In the genomic region with DNA sequence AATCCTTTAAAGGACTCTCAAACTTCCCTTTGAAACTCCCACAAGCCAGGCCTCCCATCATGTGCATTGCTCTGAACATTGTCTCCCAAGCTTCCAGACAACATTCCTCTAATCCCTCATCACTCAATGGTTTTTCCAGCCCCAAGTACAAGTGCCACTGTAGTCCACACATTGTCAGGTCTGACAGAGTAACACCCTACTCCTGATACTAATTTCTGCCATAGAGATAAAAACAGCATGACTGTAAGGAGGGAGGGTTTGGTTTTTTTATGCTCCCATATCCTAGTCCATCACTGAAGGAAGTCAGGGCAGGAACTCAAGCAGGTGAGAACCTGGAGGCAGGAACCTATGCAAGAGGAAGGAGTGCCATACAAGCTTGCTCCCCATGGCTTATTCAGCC, we compare ENCODE assay signal across 21 mouse cellular contexts. TPM values are rescaled to one million over a fixed set of nuclear protein-coding genes. Genes with fewer than 3 reads are reported as not detected.
A peak's percentile ranks its signal among the peaks of the same experiment; 100 is the strongest.
DNase-seq lines count a peak whose midpoint lies in the region; ATAC-seq and TF ChIP-seq lines count a peak whose summit lies in the region.
"Had no signal": no experiment of that assay in that cellular context is flagged by ENCODE, and none has a peak within 500 bp of the region (broad histone marks: within the 10 kb centered on the region; RNA-seq: fewer than 3 reads in every experiment).

No protein-coding gene starts in this region.

- DNase-seq in heart, adult 11 months, result peak; percentile 41
- DNase-seq in heart, postnatal 10 days, result no peak
- DNase-seq in liver, embryonic 13.5 days, result no peak
- DNase-seq in liver, postnatal 0 days, result no peak
- DNase-seq in spleen, postnatal 4 days (ENCODE audit: low spot score in 2 of 2), result no peak
- no peak for DNase-seq in gastrocnemius, adult 8-10 months (ENCODE audit: low spot score in 2 of 2)
- DNase-seq: adrenal gland, adult 2 months; adrenal gland, postnatal 25 days; B cell, adult 2 months; cerebellum, adult 18-20 months; cerebellum, adult 9-11 months; cerebellum, postnatal 36 days; gastrocnemius, postnatal 25 days had no signal

- no peak overlapping the region for H3K9ac ChIP-seq in liver, embryonic 13.5 days
- H3K9ac ChIP-seq in liver, postnatal 0 days (replicated peaks), result no peak overlapping the region
- no peak overlapping the region for H3K9ac ChIP-seq in intestine, embryonic 16.5 days (ENCODE audit: low read depth, low read length)
- H3K9ac ChIP-seq: embryonic facial prominence, embryonic 13.5 days; forebrain, embryonic 12.5 days; hindbrain, embryonic 14.5 days had no signal

- H3K9me3 ChIP-seq in liver, embryonic 13.5 days (replicated peaks), result no peaks in the 10 kb centered on the region
- no peaks in the 10 kb centered on the region for H3K9me3 ChIP-seq in liver, postnatal 0 days (ENCODE audit: low read length)
- H3K9me3 ChIP-seq in intestine, embryonic 16.5 days (ENCODE audit: control insufficient read depth, low read length), result 0 out of 2 replicates have a peak, but pooled peaks cover 5% of the 10 kb centered on the region
- H3K9me3 ChIP-seq: embryonic facial prominence, embryonic 13.5 days; forebrain, embryonic 12.5 days had no signal

- peaks cover 41% of the 10 kb centered on the region for H3K36me3 ChIP-seq in liver, embryonic 13.5 days
- H3K36me3 ChIP-seq in liver, postnatal 0 days (replicated peaks; ENCODE audit: insufficient read depth, low read length), result peaks cover 30% of the 10 kb centered on the region
- H3K36me3 ChIP-seq in intestine, embryonic 16.5 days (ENCODE audit: control insufficient read depth, insufficient read depth, low read length), result peaks cover 20% of the 10 kb centered on the region

- H3K4me3 ChIP-seq in liver, embryonic 13.5 days (replicated peaks), result no peak overlapping the region
- H3K4me3 ChIP-seq in liver, postnatal 0 days (ENCODE audit: low read depth, low read length), result no peak overlapping the region
- H3K4me3 ChIP-seq in intestine, embryonic 16.5 days (ENCODE audit: low read length), result no peak overlapping the region
- H3K4me3 ChIP-seq: embryonic facial prominence, embryonic 13.5 days; forebrain, embryonic 12.5 days; hindbrain, embryonic 10.5 days had no signal

- ATAC-seq in liver, embryonic 13.5 days (ENCODE audit: low read depth), result 0 out of 2 replicates have a peak, but pooled peaks have one; percentile 18
- ATAC-seq in liver, postnatal 0 days, result no peak
- peak; percentile 52; the same call in 1 of the 2 replicates for ATAC-seq in intestine, embryonic 16.5 days
- ATAC-seq: activated CD4-positive, CD25-positive, alpha-beta regulatory T cell, adult 4 months; forebrain, embryonic 16.5 days had no signal

- H3K27ac ChIP-seq in liver, embryonic 13.5 days, result no peak overlapping the region
- H3K27ac ChIP-seq in liver, postnatal 0 days (ENCODE audit: low read depth), result no peak overlapping the region
- no peak overlapping the region for H3K27ac ChIP-seq in intestine, embryonic 16.5 days (ENCODE audit: low read length)
- H3K27ac ChIP-seq: embryonic facial prominence, embryonic 13.5 days; forebrain, embryonic 12.5 days; hindbrain, embryonic 10.5 days; hindbrain, embryonic 14.5 days had no signal

- TF ChIP-seq EP300 in liver, postnatal 0 days (IDR thresholded peaks at IDR 0.05; ENCODE audit: low read depth), result no peak

- intact Hi-C loops in heart, postnatal 10 days (cut with DNase I), result no loop called here

- H3K4me2 ChIP-seq in liver, embryonic 13.5 days, result no peak overlapping the region
- H3K4me2 ChIP-seq in liver, postnatal 0 days (ENCODE audit: low read depth, low read length), result no peak overlapping the region
- no peak overlapping the region for H3K4me2 ChIP-seq in intestine, embryonic 16.5 days (ENCODE audit: low read depth, low read length)
- H3K4me2 ChIP-seq: embryonic facial prominence, embryonic 13.5 days; forebrain, embryonic 12.5 days; heart, embryonic 11.5 days; hindbrain, embryonic 14.5 days had no signal

- no peaks in the 10 kb centered on the region for H3K27me3 ChIP-seq in liver, embryonic 13.5 days
- no peaks in the 10 kb centered on the region for H3K27me3 ChIP-seq in liver, postnatal 0 days (ENCODE audit: insufficient read depth, low read length)
- H3K27me3 ChIP-seq in intestine, embryonic 16.5 days (replicated peaks; ENCODE audit: control insufficient read depth, insufficient read depth, low read length), result no peaks in the 10 kb centered on the region
- H3K27me3 ChIP-seq: embryonic facial prominence, embryonic 13.5 days; forebrain, embryonic 12.5 days had no signal

- H3K4me1 ChIP-seq in liver, embryonic 13.5 days (replicated peaks), result no peaks in the 10 kb centered on the region; the same call in 1 of the 2 replicates
- H3K4me1 ChIP-seq in liver, postnatal 0 days (ENCODE audit: insufficient read depth), result no peaks in the 10 kb centered on the region
- H3K4me1 ChIP-seq in intestine, embryonic 16.5 days (ENCODE audit: control insufficient read depth, insufficient read depth, low read length), result 0 out of 2 replicates have a peak, but pooled peaks cover 2% of the 10 kb centered on the region
- H3K4me1 ChIP-seq: embryonic facial prominence, embryonic 13.5 days; forebrain, embryonic 12.5 days had no signal

- TF ChIP-seq CTCF in liver, postnatal 0 days (IDR thresholded peaks at IDR 0.05; ENCODE audit: low read depth), result no peak

RNA-seq across cellular contexts. Expression of a gene that starts 30.2 kb away (rescaled TPM):
- 10 to 100 TPM; 78.9 to 81.0 TPM for total RNA-seq in heart, postnatal 10 days (2021)
- polyA plus RNA-seq in liver, embryonic 13.5 days (2015; fragmentation: Nextera tagmentation; extraction: Ambion mirVana), result 73.2 and 78.4 TPM in 2 replicates
- polyA plus RNA-seq in liver, postnatal 0 days (2015; fragmentation: Nextera tagmentation; extraction: Ambion mirVana), result 63.5 and 65.7 TPM in 2 replicates
- 68.1 and 71.9 TPM in 2 replicates for polyA plus RNA-seq in intestine, embryonic 16.5 days (2015; fragmentation: Nextera tagmentation; extraction: Ambion mirVana)
- total RNA-seq in gastrocnemius, adult 8-10 months (2022), result 10 to 100 TPM in 2 of 4 experiments, 1 to 10 TPM in 2; 6.7 to 16.3 (median 10.1) TPM
